Mouse (Mus musculus): ENCODE measurements around the gene Col25a1. TPM values are rescaled to one million over a fixed set of nuclear protein-coding genes. Genes with fewer than 3 reads are reported as not detected.

Col25a1 gene
- polyA plus RNA-seq, 1 experiment: not detected

DNA sequence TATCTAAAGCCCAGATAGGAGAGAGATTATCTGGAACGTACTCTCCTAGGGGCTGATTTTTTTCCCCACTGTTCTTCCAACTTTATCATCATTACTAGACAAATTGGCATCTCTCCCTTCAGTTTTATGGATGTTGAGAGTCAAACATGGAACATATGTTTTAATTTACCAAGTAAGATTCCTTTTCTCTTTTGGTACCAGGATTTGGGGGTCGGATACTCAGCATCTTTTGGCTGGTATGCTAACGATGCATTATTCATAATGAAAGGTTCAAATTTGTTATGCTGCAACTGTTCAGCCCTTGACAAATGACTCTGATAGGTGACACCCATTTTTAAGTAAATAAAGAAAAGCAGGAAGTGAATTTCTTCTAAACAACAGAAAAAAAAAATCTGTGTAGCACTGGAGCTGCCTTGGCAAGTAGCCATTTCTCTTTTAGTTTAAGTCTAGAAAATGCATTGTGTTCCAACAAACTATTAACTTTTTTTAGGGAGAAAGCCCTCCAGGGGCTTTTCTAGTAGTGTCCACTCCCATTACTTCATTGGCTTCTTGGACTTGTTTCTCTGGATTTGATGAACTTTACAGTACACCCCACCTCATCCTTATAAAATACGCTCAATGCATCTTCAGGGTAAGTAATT, 223.2 kb downstream of the Col25a1 start:
- no peak overlapping the region for H3K4me3 ChIP-seq (ENCODE audit: insufficient read depth, low read depth, low read length)
- no peaks in the 10 kb centered on the region for H3K4me1 ChIP-seq (ENCODE audit: control insufficient read depth, insufficient read depth, insufficient read length, low read length)
- H3K27ac ChIP-seq (replicated peaks; ENCODE audit: low read depth, low read length): no peak overlapping the region

DNA sequence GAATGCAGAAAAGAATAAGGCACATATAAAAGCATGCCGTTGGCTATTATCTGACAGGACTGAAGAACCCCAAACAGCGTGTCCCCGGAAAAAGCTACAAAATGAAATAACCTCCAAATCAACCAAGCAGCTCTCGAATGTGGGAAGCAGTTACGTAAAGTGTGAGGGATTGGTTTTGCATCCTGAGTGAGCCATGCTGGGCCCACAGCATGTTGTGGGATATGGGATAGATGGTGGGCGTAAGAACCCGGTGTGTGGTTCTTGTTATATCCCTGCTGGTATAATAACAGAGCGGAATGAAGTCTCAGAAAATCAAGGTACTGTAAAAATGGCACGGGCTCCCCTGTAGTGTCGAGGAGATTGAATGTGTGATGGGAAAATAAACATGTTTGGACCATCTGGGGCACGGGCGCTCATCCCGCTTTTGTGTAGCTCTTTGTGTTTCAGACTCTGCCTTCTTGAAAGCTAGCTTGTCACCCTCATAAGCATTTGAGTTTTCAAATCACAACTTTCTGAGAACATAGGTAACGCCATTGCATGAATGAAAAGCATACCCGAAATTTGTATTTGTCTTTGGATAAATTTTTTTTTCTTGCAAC, 225.4 kb downstream of the Col25a1 start:
- H3K4me1 ChIP-seq (ENCODE audit: control insufficient read depth, insufficient read depth, insufficient read length, low read length): no peaks in the 10 kb centered on the region
- no peak overlapping the region for H3K4me3 ChIP-seq (ENCODE audit: insufficient read depth, low read depth, low read length)
- no peak overlapping the region for H3K27ac ChIP-seq (replicated peaks; ENCODE audit: low read depth, low read length)

DNA sequence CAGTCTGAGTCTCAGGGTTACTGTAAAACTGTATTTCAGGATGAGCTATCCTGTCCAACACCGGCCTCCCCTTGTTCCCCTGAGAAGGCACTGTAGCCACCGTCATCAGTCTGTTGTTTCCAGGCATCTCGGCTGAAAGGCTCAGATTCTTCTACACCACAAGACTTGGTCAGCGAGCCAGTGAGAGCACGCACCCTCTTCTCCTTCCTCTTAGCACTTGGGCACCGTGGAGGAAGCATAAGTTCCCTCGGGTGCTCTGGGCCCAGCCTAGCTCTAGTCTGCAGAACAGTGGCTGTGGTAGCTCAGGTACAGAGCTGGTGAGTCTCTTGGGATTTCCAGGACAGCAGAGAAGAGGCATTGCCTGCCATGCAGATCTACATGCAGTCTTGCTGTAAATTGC, 229.5 kb downstream of the Col25a1 start:
- no peak overlapping the region for H3K4me3 ChIP-seq (ENCODE audit: insufficient read depth, low read depth, low read length)
- no peaks in the 10 kb centered on the region for H3K4me1 ChIP-seq (ENCODE audit: control insufficient read depth, insufficient read depth, insufficient read length, low read length)
- H3K27ac ChIP-seq (replicated peaks; ENCODE audit: low read depth, low read length): no peak overlapping the region

DNA sequence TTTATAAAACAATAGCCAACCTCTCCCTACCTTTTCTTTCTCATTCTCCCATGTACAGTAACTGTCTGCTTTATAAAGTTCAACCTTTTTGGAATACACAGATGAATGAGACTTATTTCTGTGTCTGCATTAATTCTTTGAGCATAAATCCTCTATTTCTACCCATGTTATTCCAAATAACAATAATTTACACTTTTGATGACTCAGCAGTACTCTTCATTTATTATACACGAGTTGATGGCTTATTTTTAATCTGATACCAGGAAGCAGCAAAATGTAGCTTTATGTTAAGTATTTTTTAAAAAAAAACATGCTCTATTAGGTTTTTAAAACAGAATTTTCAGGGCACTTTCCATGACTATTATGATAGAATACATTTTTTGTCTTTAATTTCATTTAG, 230.6 kb downstream of the Col25a1 start:
- H3K4me1 ChIP-seq (ENCODE audit: control insufficient read depth, insufficient read depth, insufficient read length, low read length): no peaks in the 10 kb centered on the region
- no peak overlapping the region for H3K4me3 ChIP-seq (ENCODE audit: insufficient read depth, low read depth, low read length)
- no peak overlapping the region for H3K27ac ChIP-seq (replicated peaks; ENCODE audit: low read depth, low read length)

DNA sequence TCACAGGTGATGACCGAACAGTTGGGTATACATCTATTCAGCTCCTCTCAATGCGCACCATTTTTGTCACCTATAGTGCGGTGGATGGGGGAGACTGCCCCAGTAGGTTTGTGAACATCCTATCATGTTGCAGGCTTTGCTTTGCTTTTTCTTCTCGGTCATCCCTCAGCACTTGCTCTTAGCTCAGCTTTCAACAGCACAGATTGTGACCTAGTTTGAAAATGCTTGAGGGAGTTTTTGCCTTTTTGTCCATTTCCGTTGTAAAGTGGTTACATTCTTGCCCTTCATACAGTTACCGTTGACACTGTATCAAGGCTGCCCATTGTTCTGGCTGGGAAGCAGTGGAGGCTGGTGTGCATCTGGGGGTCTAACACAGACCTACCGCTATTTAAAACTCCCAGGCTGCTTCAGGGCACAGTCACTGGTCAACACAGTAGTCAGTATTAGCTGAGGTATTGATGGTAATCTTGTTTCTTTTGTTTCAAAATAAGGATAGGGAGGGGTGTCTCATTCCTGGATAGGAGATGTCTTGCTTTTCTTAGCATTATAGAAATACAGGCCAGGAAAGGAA, 231.6 kb downstream of the Col25a1 start:
- Histone ChIP-seq H3K4me1 (ENCODE audit: control insufficient read depth, insufficient read depth, insufficient read length, low read length) (no peaks in the 10 kb centered on the region), H3K27ac (replicated peaks; ENCODE audit: low read depth, low read length) (no peak overlapping the region), H3K4me3 (ENCODE audit: insufficient read depth, low read depth, low read length) (no peak overlapping the region)

DNA sequence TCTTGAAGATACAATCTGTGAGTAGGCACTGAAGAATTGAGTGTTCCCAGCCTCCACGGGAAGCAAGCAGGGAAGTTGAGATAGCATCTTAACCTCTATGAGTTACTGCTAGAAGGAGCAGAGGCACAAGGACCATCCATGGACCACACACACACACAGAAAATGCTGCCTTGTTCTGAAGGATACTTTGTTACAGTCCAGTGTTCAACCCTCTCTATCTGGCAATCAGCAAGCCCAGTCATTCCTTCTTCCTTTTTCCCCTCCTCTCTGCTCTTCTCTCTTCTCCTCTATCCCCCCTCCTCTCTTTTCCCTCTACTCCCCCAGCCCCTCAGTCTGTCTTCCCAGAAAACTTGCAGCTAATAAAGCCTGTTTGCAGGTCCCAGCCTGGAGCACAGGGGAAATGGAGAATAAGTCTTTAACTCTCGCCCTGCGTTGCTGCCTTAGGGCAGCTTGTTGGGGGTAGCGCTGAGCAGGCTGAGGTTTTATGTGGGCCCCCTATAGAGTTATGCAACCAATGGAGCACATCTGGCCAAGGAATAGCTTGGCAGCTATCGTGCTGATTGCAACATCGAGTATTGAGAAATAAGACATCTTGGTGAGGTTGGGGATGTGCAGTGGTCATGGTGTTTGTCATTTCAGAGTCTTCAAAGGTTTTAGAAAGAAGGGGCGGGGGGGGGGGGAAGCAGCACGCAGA, 235.8 kb downstream of the Col25a1 start:
- no peak overlapping the region for H3K4me3 ChIP-seq (ENCODE audit: insufficient read depth, low read depth, low read length)
- no peak overlapping the region for H3K27ac ChIP-seq (replicated peaks; ENCODE audit: low read depth, low read length)
- H3K4me1 ChIP-seq (ENCODE audit: control insufficient read depth, insufficient read depth, insufficient read length, low read length): peaks cover 3% of the 10 kb centered on the region; the same call in 1 of the 2 replicates

DNA sequence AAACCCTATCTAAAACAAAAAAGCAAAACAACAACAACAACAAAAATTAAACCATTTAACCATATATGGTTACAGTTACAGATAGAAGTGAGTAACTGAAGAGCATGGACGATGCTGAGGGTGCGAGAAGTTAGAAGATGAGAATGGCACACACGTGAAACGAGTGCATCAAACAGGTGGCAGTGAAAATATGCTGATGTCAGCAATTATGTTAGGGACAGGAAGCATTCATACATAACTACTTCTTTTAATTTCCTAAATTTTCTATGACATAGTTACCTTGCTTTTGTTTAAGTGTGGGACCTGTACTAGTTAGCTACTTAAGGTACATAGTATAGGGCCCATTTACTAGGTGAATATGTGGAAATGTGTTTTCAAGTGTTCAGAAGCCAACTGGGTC, 237.1 kb downstream of the Col25a1 start:
- no peak overlapping the region for H3K4me3 ChIP-seq (ENCODE audit: insufficient read depth, low read depth, low read length)
- peaks cover 3% of the 10 kb centered on the region; the same call in 1 of the 2 replicates for H3K4me1 ChIP-seq (ENCODE audit: control insufficient read depth, insufficient read depth, insufficient read length, low read length)
- H3K27ac ChIP-seq (replicated peaks; ENCODE audit: low read depth, low read length): no peak overlapping the region

DNA sequence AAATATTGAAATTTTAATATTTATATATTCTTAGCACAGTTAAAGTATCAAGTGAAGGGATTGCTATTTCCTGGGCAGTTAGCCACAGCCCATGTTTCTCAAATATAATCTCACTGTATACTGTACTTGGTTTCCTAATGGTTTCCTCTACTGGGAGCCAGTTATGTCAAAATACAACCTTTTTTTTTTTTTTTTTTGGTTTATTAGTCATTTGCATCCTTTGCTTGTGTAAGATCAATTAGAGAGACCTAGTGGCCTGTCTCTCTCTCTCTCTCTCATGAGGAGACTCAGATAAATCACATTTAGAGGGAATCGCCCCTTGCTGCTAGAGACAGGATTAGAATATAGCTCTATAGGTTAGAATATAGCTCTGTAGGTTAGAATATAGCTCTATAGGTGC, 237.8 kb downstream of the Col25a1 start:
- no peak overlapping the region for H3K4me3 ChIP-seq (ENCODE audit: insufficient read depth, low read depth, low read length)
- H3K27ac ChIP-seq (replicated peaks; ENCODE audit: low read depth, low read length): no peak overlapping the region
- peaks cover 3% of the 10 kb centered on the region; the same call in 1 of the 2 replicates for H3K4me1 ChIP-seq (ENCODE audit: control insufficient read depth, insufficient read depth, insufficient read length, low read length)

DNA sequence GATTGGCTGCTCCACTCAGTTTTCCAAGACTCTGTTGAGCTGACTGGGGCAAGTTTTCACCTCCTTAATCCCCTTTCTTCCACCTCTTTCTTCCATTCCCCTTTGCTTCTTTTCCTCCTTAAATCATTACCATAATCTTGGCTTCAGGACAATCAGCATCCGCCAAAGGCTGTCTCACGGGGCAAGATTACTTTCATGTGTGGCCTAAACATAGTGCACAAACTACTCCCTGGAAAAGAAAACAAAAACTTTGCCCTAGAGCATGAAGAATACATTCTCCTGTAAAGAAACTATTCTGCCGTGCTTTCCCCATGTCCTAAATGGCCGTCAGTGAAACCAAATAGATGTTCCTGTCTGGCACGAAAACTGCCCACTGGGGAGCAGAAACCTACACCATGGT, 238.9 kb downstream of the Col25a1 start:
- Histone ChIP-seq H3K4me1 (ENCODE audit: control insufficient read depth, insufficient read depth, insufficient read length, low read length) (peaks cover 3% of the 10 kb centered on the region; the same call in 1 of the 2 replicates), H3K4me3 (ENCODE audit: insufficient read depth, low read depth, low read length) (no peak overlapping the region), H3K27ac (replicated peaks; ENCODE audit: low read depth, low read length) (no peak overlapping the region)

DNA sequence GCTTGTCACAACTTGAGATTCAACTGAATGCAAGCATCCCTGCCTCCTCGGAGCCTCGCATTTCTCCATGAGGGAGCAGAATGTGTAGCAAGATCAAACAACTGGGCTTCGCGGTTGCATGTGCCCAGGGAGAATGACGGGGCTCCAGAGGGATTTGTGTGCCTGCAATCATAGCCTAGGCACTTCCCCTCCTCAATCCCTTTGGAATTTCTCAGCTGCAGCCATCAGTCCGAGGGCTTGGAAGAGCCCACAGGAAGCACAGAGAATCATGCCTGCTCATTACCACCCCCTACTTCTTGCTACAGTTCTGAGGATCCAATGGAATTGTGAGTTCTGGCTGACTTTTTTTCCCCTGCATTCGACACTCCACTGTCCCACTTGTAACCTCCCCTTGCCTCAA, 241.8 kb downstream of the Col25a1 start:
- Histone ChIP-seq H3K4me3 (ENCODE audit: insufficient read depth, low read depth, low read length) (no peak overlapping the region), H3K4me1 (ENCODE audit: control insufficient read depth, insufficient read depth, insufficient read length, low read length) (peaks cover 3% of the 10 kb centered on the region; the same call in 1 of the 2 replicates), H3K27ac (replicated peaks; ENCODE audit: low read depth, low read length) (no peak overlapping the region)

DNA sequence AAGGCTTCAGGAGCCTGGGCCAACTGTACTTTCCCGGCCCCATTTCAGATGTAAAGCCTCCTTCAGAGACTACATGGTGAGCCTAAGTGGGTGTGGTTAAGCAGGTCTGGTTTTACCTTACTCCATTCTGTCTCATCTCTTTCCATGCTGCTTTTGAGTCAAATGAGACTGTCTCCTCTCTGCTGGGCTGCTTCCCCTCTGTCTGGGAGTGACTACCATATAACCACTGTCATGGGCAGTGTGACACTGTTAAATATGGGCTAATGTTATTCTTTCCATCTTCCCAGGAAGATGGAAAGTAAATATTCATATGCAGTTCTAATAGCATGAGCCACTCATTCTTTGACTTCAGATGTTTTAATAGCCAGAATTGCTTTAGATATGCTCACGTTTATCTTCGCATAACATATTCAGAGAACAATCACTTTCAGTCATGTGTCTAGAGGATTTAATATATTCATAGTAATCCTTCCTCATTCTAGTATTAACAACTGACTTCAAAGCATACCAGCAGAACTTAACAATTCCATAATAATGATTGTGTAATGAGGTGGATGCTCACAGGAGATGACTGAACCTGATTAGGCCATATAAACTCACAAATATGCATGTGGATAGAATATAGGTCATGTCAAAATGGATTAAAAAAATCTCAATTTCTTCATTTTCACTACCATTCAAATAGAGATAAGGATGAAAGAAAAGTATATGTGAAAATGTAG, 243.5 kb downstream of the Col25a1 start:
- no peak overlapping the region for H3K27ac ChIP-seq (replicated peaks; ENCODE audit: low read depth, low read length)
- no peak overlapping the region for H3K4me3 ChIP-seq (ENCODE audit: insufficient read depth, low read depth, low read length)

DNA sequence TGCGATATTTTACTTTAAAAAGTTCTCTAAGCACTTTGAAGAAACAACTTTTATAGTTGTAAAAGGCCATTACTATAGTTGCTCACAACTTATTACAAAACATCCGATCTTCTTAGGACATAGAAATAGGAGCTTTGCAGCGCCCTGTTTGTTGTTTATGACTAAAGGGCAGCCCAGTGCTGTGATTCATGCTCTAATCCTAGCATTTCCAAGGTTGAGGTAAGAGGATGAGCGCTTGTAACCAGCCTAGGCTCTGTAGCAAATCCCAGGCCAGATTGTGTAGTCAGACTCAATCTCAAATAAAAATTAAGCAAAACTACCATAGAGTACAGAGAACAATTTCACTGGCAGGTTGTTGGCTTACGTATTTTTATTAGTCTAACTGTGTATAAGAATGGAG, 246.5 kb downstream of the Col25a1 start:
- Histone ChIP-seq H3K4me3 (ENCODE audit: insufficient read depth, low read depth, low read length) (no peak overlapping the region), H3K27ac (replicated peaks; ENCODE audit: low read depth, low read length) (no peak overlapping the region), H3K4me1 (ENCODE audit: control insufficient read depth, insufficient read depth, insufficient read length, low read length) (no peaks in the 10 kb centered on the region)

More for the DNA sequence above, 243.5 kb downstream of the Col25a1 start:
- peaks cover 3% of the 10 kb centered on the region; the same call in 1 of the 2 replicates for H3K4me1 ChIP-seq (ENCODE audit: control insufficient read depth, insufficient read depth, insufficient read length, low read length)

DNA sequence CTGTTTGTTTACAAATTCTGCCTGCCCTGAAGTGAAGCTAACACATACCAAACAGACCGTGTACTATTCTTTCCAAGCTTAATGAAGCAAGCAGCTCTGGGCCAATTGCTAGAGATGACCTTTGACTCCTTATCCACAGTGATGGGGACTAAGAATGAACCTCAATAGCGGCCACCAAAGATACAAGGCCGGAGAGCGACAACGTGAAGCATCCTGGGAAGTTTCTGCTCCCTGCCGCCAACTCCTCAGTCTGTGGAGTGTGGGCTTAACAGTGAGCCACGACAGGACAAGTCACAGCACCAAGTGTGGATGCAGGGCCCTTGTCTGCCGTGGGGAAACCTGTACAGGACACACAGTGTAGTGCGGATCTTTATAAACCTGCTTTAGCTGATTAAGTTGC, 247.3 kb downstream of the Col25a1 start:
- no peak overlapping the region for H3K4me3 ChIP-seq (ENCODE audit: insufficient read depth, low read depth, low read length)

DNA sequence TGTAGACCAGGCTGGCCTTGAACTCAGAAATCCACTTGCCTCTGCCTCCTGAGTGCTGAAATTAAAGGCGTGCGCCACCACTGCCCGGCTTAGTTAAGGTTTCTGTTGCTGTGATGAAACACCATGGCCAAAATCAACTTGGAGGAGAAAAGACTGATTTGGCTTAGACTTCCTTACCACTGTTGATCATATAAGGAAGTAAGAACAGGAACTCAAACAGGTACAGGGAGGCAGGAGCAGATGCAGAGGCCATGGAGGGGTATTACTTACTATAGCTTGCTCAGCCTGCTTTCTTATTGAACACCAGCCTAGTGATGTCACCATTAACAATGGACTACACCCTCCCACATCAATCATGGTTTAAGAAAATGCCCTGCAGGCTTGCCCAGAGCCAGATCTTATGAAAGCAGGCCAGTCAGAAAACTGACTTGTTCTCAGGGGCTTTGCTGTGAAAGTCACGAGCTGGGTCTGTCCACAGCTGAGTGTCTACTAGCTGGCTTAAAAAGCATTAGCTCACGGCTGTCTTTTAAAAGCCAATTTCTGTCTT, 249.1 kb downstream of the Col25a1 start:
- no peak overlapping the region for H3K27ac ChIP-seq (replicated peaks; ENCODE audit: low read depth, low read length)
- H3K4me1 ChIP-seq (ENCODE audit: control insufficient read depth, insufficient read depth, insufficient read length, low read length): no peaks in the 10 kb centered on the region
- no peak overlapping the region for H3K4me3 ChIP-seq (ENCODE audit: insufficient read depth, low read depth, low read length)

More for the DNA sequence above, 247.3 kb downstream of the Col25a1 start:
- Histone ChIP-seq H3K4me1 (ENCODE audit: control insufficient read depth, insufficient read depth, insufficient read length, low read length) (no peaks in the 10 kb centered on the region), H3K27ac (replicated peaks; ENCODE audit: low read depth, low read length) (no peak overlapping the region)

DNA sequence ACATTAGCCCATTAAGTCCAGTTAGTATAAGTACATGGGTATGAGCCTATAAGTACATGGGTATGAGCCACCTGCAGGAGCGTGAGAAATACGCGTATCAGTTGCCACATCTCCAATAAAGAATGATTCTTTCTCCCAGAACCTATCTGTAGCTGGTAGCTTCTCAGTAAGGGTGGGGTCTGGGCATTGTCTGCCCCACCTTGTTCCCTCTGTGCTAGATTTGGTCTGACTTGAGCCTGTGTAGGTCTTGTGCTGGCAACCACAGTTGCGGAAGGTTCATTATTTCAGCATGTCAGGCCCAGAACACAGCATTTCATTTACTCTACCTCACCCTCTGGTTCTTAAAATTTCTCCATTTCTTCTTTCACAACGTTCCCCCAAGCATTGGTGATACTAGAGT, 250.4 kb downstream of the Col25a1 start:
- Histone ChIP-seq H3K4me1 (ENCODE audit: control insufficient read depth, insufficient read depth, insufficient read length, low read length) (no peaks in the 10 kb centered on the region), H3K27ac (replicated peaks; ENCODE audit: low read depth, low read length) (no peak overlapping the region), H3K4me3 (ENCODE audit: insufficient read depth, low read depth, low read length) (no peak overlapping the region)

All from brown adipose tissue, adult 24 weeks (tissue).